Mouse (Mus musculus) common myeloid progenitor, adult 5-6 weeks (primary cell): ENCODE measurements around the gene Sgpp1. TPM values are rescaled to one million over a fixed set of nuclear protein-coding genes. Genes with fewer than 3 reads are reported as not detected.

ENCODE experiments used
- ATAC-seq: replicated peaks from 2 replicates; pipeline ENCODE4 v1.8.0; 2016; ENCODE audit warnings: low read depth, mild to moderate bottlenecking, moderate TSS enrichment, inconsistent platforms; ENCODE audit not compliant: poor library complexity, severe bottlenecking
- total RNA-seq: library from RNA; stranded (forward); fragments of 200-1000, 187-1606 nt; gene quantifications from 2 replicates; pipeline ENCODE4 v1.2.3, GENCODE M21; 2017

The Sgpp1 gene
- total RNA-seq, 1 experiment from 2014 or later, result 47.1 TPM

DNA sequence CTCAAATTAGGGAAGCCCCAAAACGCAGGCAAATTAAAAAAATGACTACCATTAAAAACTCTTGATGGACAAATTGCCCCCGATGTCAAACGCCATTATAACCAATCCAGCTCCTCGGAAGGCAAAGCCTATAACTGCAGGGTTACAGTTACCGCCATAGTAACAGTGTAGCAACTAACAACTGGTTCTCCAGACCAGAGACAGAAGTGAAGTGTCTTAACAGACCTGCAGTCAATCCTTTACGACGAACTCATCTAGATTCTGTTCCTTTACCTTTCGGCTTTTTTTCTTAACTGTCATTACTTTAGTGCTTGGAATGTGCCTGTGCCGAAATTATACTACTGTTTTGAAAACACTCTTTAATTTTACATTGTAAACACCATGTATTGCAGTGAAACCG is 1.4 kb downstream of the Sgpp1 start:
- 0 out of 2 replicates have a peak, but pooled peaks have one; percentile 30 for ATAC-seq

DNA sequence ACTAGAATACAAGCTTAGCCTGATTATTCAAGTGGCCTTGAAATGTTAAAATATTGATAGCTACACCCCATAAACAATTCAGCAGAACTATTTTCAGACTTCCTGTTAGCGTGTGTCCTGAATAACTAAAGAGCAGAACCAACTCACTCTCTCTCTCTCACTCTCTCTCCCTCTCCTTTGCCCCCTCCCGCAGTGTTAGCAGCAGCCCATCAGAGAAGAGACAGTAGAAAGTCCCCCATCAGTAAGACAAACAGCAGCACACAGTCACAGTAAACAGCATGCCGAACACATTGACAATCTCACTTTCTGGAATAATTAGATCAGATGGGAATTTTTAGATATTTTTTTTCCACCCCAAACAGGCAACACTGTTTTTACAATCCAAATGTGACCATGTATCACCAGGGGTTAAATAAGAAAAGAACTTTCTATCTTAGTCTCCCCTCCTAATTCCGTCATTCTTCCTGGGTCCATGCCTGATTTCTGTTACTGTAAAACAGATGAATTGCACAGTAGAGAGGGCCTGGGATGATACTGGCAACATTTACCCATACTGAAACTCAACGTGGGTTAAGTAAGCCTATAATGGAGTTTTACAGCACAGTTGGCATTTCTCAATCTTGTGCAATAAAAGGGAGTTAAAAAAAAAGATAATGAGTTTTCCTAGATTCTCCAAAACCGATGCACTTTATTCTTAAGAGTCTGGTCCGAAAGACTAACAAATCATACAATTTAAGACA is 2.0 kb downstream of the Sgpp1 start:
- ATAC-seq, result 0 out of 2 replicates have a peak, but pooled peaks have one; percentile 29

DNA sequence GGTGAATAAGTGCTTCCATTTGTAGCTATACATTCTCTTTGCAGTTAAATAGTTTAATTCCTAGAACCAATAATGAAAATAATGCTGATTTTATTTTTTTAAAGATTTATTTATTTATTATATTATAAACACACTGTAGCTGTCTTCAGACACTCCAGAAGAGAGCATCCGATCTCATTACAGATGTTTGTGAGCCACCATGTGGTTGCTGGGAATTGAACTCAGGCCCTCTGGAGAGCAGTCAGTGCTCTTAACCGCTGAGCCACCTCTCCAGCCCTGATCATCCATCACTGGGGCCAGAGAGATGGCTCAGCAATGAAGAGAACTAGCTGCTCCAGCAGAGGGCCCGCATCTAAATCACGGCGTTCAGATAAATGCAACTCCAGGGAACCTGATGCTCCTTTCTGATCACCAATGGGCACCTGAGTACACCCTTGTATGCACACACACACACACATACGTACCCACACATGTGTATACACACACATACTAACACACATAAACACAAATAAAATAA is 3.5 kb downstream of the Sgpp1 start:
- ATAC-seq, result no peak

DNA sequence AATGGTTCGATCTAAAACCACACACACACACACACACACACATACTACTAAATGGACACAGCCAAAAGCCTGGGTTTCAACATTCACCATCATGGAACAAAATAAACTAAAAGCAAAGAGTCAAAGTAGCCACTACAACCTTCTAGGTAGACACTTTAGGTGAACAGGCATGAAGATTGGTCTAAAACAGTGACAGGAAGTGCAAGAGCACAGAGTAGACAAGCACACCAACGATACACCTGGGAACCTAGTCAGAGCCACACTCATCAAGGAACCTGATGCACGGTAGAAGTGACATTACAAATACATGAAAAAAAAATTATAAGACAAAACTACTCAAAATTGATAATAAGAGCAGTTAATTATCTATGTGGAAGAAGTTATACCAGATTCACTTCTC is 4.0 kb downstream of the Sgpp1 start:
- ATAC-seq, result no peak

DNA sequence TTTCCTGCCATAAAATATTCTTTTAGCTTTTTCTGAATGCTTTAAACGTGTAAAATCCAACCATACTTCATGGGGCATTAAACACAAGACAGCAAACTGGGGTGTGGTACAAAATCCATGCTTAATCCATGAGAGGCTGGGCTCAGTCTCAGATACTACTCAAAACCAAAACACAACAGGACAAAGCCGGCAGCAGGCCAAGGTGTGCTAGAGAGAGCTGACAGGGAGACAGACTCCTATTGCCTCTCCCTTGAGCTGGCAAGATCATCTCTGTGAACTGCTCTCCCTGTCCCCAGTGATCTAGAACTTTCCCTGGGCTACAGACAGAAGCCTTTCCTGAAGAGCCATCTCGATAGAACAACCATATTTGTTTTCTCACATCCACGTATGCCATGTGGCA is 5.1 kb downstream of the Sgpp1 start:
- no peak for ATAC-seq

DNA sequence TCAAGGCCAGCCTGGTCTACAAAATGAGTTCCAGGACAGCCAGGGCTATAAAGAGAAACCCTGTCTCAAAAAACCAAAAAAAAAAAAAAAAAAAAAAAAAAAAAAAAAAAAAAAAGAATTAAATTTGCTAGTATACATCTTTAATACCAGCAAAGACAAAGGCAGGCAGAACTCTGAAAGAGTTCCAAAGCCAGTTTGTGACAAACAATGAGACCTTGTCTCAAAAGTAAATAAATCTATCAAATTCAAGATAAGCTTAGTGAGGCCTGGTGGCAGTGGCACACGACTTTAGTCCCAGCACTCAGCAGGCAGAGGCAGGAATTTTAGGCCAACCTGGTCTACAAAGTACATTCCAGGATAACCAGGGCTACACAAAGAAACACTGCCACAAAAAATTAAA is 5.7 kb downstream of the Sgpp1 start:
- no peak for ATAC-seq

DNA sequence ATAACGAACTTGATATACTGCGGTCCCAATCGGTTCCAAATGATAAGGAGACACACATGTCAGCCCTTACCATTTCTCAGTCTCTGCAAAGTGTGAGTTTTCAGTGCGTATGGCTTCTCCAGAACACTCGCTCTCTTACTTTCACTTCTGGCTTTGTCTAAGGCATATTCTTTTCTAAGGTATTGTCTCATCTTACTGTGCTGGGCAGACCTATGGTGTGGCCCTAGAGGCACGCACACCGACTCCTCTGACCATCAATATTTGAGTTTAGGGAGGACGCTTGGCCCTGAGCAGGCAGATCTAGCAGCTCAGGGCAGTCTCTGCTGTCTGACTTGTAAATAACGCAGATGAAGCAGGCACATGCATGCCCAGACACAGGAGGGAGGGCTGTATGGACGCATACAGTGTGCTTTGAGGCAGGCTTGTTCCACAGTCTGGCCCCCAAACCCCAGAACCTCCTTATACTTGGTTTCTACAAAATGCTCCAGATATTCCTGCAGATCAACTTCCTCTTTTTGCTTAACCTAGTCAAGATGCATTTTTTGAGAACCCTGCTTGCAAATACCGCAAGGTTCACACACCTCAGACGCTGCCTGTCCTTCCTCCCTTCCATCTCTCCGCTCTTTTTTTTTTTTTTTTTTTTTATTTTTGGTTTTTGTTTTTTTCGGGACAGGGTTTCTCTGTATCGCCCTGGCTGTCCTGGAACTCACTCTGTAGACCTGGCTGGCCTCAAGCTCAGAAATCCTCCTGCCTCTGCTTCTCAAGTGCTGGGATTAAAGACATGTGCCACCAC is 8.0 kb downstream of the Sgpp1 start:
- peak; percentile 72 for ATAC-seq

DNA sequence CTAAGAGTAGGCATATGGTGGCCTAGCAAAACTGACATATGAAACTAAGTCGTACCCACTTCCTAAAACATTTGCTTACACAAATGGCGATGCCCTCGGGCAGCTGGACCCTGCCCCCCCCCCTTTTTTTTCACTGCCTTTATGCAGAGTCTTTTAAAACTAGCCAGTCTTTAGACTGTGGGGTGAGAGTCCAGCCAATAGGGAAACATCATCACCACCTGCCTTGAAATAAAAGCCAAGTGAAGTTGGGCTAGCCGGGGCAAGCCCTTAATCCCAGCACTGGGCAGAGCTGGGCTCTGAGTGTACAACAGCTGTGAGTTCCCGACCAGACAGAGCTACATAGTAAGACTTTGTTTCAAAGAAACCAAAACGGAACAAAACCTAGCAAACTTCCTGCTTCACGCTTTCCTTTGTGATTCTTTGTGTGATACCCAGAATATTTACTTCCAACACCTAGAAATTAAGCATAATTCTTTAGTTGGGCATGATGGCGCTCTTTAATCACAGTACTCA is 9.1 kb downstream of the Sgpp1 start:
- peak; percentile 31; the same call in 1 of the 2 replicates for ATAC-seq

DNA sequence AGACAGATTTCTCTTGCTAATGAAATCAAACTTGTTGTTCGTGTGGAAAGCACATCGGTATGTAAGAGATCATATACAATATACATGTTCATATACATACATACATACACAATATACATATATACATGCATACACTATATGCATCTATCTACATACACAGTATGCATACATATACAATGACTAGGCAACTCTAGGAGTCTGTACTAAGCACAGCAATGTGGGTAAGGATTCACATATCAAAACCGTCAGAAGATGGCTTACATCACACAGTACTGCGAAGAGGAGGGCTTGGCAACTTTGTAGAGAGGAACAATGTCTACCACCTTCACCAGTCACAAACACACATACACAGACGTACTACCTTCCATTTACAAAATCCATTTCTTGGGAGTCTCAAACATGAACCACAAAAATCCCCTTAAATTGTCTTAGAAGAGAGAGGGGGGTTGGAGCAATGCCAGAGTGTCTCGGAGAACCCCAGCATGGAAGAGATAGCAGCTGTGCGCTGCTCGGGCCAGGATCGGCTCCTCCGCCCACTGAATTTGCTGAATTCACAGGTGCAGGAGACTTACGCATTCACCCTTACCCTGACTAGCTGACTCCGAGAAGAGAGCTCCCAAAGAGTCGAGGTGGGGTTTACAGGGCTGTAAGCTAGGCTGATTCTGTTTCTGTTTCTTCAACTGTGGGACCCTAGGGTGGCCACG is 10.8 kb downstream of the Sgpp1 start:
- ATAC-seq, result no peak

DNA sequence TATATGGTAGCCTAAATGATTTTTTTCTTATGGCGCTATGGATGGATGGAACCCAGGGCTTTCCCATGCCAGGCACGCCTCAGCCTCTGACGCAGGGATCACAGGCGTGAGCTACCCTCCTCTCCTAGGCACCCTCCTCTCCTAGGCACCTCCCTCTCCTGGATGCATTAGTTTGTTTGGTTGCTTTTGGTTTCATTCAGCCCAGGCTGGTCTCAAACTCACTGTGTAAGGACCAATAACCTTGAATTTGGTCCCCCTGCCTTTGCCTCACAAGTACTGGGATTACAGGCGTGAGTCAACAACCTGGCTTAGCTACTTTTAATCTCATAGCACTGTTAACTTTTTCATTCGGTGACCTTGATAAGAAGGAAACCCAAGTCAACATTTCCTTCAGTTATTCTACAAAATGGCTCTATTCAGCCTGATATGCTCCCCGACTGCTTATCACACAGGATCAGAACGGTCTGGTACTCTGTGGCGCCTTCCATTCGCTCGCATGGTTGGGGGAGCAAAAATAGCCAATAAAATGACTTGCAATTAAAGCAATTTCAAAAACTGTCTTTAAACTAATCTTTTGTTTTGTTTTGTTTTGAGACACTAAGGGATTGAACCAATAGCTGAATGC is 11.6 kb downstream of the Sgpp1 start:
- ATAC-seq, result no peak; the same call in 1 of the 2 replicates

DNA sequence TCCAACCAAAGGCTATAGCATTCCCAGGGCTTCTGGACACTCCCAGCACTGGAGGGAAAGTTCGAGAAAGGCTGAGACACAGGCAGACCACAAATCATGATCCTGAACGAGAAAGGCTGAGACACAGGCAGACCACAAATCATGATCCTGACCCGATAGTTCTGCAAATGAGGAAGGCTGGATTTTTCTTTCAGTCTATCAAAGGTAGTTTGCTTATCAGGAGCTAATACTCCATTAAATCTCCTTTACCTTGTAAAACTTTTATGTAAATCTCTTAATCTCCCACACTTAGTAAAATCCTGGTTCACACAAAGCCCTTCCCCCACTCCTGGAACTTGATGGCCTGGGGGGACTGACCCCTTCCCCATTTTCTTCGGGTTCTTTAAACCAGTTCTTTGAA is 13.6 kb downstream of the Sgpp1 start:
- no peak for ATAC-seq

DNA sequence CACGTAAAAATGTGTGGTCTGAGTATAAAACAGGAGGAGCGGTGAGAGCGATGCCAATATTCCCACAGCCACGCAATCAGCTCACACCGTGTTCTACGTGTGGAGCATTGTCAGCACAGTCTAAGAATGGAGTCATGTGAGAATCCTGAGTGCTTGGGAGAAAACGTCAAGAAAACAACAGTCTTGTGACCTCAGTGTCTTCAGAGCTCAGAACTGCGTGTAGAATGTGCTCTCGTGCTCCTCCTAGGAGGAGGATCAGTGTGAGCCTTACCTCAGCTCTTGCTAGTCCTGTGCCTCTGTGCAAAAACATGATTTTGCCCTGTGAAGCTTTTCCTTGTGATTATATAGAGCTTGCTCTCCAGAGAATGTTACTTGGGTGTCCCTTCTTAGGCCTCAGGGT is 14.5 kb downstream of the Sgpp1 start:
- no peak for ATAC-seq

DNA sequence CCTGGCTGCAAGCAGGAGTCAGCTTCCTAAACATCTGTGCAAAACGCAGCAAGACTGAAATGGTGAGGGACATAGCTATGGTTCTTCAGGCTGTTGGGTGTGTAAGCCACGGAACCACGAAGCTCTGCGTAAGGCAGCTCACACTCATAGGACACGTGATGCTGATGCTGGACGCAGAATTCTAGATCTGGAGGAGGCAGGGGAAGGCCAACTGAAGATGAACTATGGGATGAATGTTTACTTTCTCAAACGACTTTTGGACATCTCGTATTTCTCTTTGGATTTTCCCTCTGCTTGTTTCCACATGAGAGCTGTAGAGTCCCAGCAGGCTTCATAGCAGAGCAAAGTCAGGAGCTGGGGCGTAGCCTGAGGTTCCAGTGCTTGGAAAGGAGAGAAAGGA is 21.9 kb downstream of the Sgpp1 start:
- no peak for ATAC-seq

DNA sequence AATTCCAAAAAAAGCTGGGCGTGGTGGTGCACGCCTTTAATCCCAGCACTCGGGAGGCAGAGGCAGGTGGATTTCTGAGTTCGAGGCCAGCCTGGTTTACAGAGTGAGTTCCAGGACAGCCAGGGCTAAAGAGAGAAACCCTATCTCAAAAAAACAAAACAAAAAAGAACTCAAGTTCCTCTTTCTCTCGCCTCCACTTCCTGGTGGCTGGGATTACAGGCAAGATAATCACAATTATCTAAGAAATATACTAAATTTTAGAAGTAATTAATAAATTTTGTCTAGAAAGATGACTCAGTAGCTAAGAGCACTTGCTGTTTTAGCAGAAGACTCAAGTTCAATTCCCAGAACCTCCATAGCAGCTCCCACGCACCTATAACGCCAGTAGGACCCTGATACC is 22.6 kb downstream of the Sgpp1 start:
- ATAC-seq, result 0 out of 2 replicates have a peak, but pooled peaks have one; percentile 25

DNA sequence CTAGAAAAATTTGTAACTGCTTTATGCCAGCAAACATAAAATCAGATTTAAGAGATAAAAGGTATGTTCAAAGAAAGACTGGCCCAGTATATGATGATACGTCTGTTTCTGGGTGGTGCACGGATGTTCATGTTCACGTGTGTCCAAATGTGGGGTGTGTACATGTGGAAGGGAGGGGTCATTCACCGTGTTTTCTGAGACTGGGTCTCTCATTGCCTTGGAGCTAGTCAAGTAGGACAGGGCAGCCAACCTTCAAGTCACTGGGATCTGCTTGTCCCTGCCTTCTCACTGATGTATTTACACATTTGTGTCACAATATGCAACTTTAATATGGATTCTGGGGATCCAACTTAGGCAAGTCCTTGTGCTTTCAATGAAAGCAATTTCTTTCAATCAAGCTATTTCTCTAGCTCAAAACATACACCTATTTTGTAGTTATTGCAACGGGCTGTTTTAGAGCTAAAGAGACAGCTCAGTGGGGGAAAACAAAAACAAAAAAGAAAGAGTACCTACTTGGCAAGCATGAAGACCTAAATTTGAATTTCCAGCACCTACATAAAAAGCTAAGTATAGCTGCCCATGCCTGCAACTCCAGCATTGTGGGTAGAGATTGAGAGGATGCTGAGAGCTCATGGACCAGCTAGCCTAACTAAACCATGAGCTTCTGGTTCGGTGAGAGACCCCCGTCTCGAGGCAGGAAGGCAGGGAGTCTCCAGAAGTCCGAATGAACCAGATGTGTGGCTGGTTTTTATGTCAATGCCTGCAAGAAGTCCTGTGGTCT is 24.7 kb downstream of the Sgpp1 start:
- ATAC-seq, result no peak

DNA sequence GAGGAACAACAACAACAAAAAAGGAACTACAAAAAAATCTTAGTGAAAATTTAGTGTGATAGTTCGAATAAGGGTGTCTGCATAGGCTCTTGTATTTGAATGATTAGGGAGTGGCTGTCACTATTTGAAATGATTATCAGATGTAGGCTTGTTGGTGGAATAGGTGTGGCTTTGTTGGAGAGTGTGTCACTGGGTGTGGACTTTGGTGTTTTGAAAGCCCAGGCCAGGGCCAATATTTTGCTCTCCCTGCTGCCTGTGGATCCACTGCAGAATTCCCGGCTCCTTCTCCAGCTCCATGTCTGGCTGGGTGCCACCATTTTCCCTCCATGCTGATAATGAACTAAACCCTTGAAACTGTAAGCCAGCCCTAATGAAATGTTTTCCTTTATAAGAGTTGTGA is 26.0 kb downstream of the Sgpp1 start:
- ATAC-seq, result no peak

DNA sequence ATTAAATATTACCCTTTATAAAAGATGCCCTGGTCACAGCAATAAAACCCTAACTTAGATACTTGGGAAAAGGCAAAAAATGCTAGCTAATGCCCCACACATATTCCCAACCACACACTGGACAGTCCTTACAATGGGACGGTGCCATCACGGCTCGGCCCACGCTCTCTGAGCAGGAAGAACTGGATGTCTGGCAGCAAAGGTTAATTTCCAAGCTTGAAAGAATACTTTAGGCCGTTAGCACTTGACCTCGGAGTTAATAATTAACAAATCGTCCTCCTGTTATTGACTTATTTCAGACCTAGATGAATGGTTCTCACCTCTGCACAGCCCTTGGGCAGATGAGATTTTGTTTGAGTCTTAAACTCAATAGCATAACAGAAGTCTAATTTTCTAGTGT is 28.9 kb downstream of the Sgpp1 start:
- no peak for ATAC-seq

DNA sequence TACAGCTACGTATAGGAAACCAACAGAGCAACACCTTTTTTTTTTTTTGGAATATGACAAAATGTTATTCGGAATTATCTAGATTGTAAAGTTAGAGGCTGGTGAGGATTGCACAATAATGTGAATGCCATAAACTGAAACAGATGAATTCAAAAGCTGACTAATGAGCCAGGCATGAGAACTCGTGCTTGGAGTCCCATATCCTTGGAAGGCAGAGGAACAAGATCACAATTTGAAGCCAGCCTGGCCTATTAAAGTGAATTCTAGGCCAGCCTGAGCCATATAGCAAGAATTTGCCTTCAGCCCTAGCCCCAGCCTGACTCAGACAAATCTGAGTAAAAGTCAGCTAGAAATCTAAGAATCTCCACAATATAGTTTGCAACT is 32.8 kb downstream of the Sgpp1 start:
- no peak for ATAC-seq

DNA sequence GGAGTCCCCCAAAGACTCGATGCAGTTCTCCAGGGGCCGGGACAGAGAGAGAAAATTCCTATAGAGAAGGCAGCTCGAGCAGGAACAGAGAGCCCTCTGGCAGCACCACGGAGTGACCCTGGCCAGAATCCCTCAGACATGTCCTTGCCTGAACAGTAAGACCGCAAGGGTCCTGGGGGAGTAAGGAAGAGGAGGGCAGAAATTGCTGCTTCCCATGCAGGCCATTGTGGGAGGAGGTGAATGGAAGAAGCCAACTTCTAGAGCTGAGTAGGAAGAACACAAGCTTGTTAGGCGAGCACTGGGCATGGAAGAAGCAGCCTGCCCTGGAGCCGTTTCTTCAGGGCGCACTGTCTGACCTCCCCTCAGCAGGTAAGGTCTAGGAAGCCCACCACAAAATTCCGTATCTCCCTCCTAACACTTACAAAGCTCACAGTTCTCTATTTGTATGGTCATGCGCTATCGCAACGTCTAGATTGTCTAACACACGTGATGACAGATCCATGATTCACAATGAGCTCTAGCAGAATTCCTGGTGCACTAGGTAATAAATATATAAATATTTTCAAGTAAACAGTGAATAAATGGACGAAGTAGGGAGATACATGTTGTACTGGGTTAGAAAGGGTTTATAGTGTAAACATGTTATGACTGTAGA is 33.3 kb downstream of the Sgpp1 start:
- ATAC-seq, result no peak
